Mouse (Mus musculus): ENCODE data around the gene Dlgap4. TPM values are rescaled to one million over a fixed set of nuclear protein-coding genes. Genes with fewer than 3 reads are reported as not detected.

Dlgap4 gene
- polyA plus RNA-seq, 1 experiment from 2014 or later, result 78.6 TPM

DNA sequence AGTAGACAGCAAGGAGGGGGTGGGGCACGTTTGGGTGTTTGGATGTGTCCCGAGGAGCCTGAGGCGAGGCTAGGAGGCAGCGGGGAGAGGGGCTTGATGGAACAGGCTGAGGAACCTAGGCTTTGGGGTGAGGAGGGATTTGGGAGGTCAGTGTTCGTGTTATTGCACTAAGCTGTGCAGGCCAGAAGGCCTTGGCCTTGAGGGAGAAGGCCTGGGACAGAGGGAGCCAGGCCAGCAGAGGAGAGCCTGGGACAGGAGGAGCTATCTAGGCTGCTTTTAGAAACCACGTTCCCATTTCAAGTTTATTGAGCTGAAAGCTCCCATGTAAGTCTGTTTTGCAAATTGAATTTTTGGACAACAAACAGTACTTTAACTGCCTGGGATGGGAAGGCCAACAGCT, 46.5 kb downstream of the Dlgap4 start:
- Histone ChIP-seq H3K4me3 (ENCODE audit: low read length) (no peak overlapping the region), H3K9ac (ENCODE audit: low read depth, low read length) (no peak overlapping the region), H3K36me3 (ENCODE audit: control insufficient read depth, insufficient read depth, low read length) (no peaks in the 10 kb centered on the region), H3K4me1 (ENCODE audit: control insufficient read depth, insufficient read depth, low read length) (no peaks in the 10 kb centered on the region), H3K9me3 (ENCODE audit: control insufficient read depth, low read length) (no peaks in the 10 kb centered on the region), H3K27me3 (ENCODE audit: control insufficient read depth, insufficient read depth, low read length) (no peaks in the 10 kb centered on the region), H3K27ac (ENCODE audit: low read depth, low read length) (no peak overlapping the region), H3K4me2 (replicated peaks; ENCODE audit: low read depth, low read length) (no peak overlapping the region)
- WGBS, result 64% methylated on average over 6 of the region's 6 CpGs
- no peak for ATAC-seq (ENCODE audit: low FRiP score, low TSS enrichment)

DNA sequence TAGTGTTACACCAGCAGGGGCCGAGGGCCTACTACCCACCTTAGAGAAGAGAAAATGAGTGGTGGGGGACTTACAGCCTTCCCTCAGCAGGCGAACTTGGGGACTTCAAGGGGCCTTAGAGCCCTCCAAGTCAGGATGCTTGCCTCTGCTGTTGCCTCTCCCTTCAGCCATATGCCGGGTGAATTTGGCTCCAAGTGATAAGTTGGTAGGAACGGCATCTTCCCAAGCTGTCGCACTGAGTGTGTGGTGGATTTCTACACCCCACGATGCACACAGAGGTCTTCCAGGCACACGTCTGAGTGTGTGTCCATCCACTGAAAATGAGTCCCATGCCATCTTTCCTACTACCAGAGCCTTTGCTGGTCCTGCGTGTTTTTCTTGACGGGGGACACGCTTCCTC, 49.7 kb downstream of the Dlgap4 start:
- WGBS, result 78% methylated on average over 10 of the region's 10 CpGs

DNA sequence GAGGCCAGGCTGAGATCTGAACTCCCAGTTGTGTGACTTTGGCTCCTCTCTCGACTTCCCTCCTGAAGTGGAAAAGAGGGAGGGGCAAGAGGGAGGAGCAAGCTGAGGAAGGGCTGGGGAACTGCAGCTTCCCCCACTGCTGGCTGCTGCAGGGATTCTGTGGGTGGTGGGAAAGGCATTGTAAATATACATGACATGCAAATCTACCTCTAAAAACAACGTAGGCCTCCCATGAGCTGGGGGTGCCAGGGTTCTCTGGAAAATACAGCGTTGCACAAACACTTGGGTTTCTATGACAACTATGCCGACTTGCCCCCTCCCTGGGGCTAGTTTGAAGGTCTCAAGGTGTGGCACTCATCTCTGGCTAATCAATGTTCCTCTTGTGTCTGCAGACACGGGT, 50.9 kb downstream of the Dlgap4 start:
- Histone ChIP-seq H3K9ac (ENCODE audit: low read depth, low read length) (no peak overlapping the region), H3K4me2 (replicated peaks; ENCODE audit: low read depth, low read length) (no peak overlapping the region), H3K4me3 (ENCODE audit: low read length) (no peak overlapping the region), H3K27me3 (ENCODE audit: control insufficient read depth, insufficient read depth, low read length) (no peaks in the 10 kb centered on the region), H3K4me1 (ENCODE audit: control insufficient read depth, insufficient read depth, low read length) (no peaks in the 10 kb centered on the region), H3K9me3 (ENCODE audit: control insufficient read depth, low read length) (no peaks in the 10 kb centered on the region), H3K36me3 (ENCODE audit: control insufficient read depth, insufficient read depth, low read length) (no peaks in the 10 kb centered on the region), H3K27ac (ENCODE audit: low read depth, low read length) (no peak overlapping the region)
- no peak for ATAC-seq (ENCODE audit: low FRiP score, low TSS enrichment)
- 21% methylated on average over 5 of the region's 5 CpGs for WGBS

More for the DNA sequence above, 49.7 kb downstream of the Dlgap4 start:
- Histone ChIP-seq H3K36me3 (ENCODE audit: control insufficient read depth, insufficient read depth, low read length) (no peaks in the 10 kb centered on the region), H3K4me2 (replicated peaks; ENCODE audit: low read depth, low read length) (no peak overlapping the region), H3K9ac (ENCODE audit: low read depth, low read length) (no peak overlapping the region), H3K27me3 (ENCODE audit: control insufficient read depth, insufficient read depth, low read length) (no peaks in the 10 kb centered on the region), H3K4me3 (ENCODE audit: low read length) (no peak overlapping the region), H3K27ac (ENCODE audit: low read depth, low read length) (no peak overlapping the region), H3K9me3 (ENCODE audit: control insufficient read depth, low read length) (no peaks in the 10 kb centered on the region), H3K4me1 (ENCODE audit: control insufficient read depth, insufficient read depth, low read length) (no peaks in the 10 kb centered on the region)
- no peak for ATAC-seq (ENCODE audit: low FRiP score, low TSS enrichment)

DNA sequence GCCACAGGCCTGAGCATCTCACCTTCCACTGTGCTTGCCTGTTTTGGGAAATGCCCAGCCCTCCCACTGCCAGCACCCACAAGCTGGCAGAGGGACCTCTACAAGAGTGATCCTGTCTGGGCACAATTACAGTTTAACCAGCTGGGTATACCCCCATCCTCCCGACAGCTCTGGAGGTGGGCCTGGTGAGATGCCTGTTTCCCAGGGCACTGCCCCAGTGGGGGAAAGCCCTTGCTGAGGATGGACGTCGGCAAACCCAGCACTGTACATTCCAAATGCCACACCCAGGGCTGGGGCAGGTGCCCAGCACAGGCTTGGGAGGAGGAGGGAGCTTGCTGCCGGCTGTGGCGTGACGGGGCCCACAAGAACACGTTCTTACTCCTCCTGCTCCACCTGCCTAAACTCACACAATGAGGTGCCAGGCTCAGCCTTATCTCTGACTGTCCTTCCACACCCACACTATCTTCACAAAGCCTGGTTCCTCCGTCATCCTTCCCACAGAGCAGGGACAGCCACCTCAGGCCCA, 51.6 kb downstream of the Dlgap4 start:
- 72% methylated on average over 8 of the region's 8 CpGs for WGBS
- H3K9me3 ChIP-seq (ENCODE audit: control insufficient read depth, low read length), result no peaks in the 10 kb centered on the region
- no peaks in the 10 kb centered on the region for H3K27me3 ChIP-seq (ENCODE audit: control insufficient read depth, insufficient read depth, low read length)
- no peaks in the 10 kb centered on the region for H3K36me3 ChIP-seq (ENCODE audit: control insufficient read depth, insufficient read depth, low read length)
- no peaks in the 10 kb centered on the region for H3K4me1 ChIP-seq (ENCODE audit: control insufficient read depth, insufficient read depth, low read length)
- H3K4me2 ChIP-seq (replicated peaks; ENCODE audit: low read depth, low read length), result no peak overlapping the region
- H3K27ac ChIP-seq (ENCODE audit: low read depth, low read length), result no peak overlapping the region
- ATAC-seq (ENCODE audit: low FRiP score, low TSS enrichment), result no peak
- no peak overlapping the region for H3K9ac ChIP-seq (ENCODE audit: low read depth, low read length)
- no peak overlapping the region for H3K4me3 ChIP-seq (ENCODE audit: low read length)

DNA sequence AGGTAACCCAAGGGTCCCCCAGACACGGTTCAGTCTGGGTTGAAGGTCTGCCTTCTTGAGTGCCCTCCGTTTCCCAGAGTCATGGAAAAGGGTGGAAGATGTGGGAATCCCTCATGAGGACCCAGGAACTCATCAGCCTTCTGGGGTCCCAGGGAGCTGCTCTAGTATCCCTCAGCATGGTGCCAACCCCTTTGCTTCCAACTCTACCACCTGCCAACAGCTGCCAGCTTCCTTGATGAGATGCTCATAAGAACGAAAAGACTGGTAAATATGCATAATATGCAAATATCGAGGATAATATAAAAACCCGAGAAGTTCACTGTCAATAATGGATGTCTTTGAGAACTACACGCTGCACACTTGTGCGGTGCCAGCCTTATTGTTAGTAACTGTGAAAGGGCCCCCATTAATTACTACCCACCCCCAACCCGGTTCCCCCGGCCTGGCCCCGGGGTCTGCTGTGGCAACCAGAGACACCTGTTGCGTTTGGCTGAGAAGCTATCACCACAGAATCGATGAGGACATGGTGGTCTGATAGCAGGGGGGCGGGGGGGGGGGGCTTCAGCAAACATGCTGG, 52.2 kb downstream of the Dlgap4 start:
- no peaks in the 10 kb centered on the region for H3K9me3 ChIP-seq (ENCODE audit: control insufficient read depth, low read length)
- no peaks in the 10 kb centered on the region for H3K4me1 ChIP-seq (ENCODE audit: control insufficient read depth, insufficient read depth, low read length)
- no peak overlapping the region for H3K27ac ChIP-seq (ENCODE audit: low read depth, low read length)
- H3K9ac ChIP-seq (ENCODE audit: low read depth, low read length), result no peak overlapping the region
- 87% methylated on average over 13 of the region's 13 CpGs for whole genome bisulfite sequencing
- H3K27me3 ChIP-seq (ENCODE audit: control insufficient read depth, insufficient read depth, low read length), result no peaks in the 10 kb centered on the region
- ATAC-seq (ENCODE audit: low FRiP score, low TSS enrichment), result no peak
- H3K36me3 ChIP-seq (ENCODE audit: control insufficient read depth, insufficient read depth, low read length), result no peaks in the 10 kb centered on the region
- H3K4me3 ChIP-seq (ENCODE audit: low read length), result no peak overlapping the region
- H3K4me2 ChIP-seq (replicated peaks; ENCODE audit: low read depth, low read length), result no peak overlapping the region

DNA sequence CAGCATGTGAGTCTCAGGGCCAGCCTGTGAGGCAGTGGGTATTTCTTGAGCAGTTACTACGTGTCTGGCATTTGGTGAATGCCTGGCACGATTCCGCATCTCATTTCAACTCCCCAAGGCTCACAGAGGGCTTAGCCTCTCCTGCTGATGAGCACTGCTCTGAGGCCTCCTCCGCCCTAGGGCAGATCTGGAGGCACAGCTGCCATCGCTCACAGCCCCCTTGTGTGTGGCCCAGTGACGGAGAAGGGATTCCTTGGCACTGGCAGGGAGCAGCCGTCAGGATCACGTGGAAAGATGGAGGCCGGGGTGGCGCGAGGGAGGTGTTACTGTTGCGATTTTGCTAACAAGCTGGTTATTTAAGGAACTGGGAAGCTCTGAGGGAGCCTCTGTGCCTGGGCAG, 52.7 kb downstream of the Dlgap4 start:
- no peaks in the 10 kb centered on the region for H3K36me3 ChIP-seq (ENCODE audit: control insufficient read depth, insufficient read depth, low read length)
- no peak for ATAC-seq (ENCODE audit: low FRiP score, low TSS enrichment)
- no peaks in the 10 kb centered on the region for H3K9me3 ChIP-seq (ENCODE audit: control insufficient read depth, low read length)
- no peak overlapping the region for H3K9ac ChIP-seq (ENCODE audit: low read depth, low read length)
- H3K27me3 ChIP-seq (ENCODE audit: control insufficient read depth, insufficient read depth, low read length), result no peaks in the 10 kb centered on the region
- no peaks in the 10 kb centered on the region for H3K4me1 ChIP-seq (ENCODE audit: control insufficient read depth, insufficient read depth, low read length)
- H3K27ac ChIP-seq (ENCODE audit: low read depth, low read length), result no peak overlapping the region
- WGBS, result 53% methylated on average over 12 of the region's 12 CpGs
- no peak overlapping the region for H3K4me2 ChIP-seq (replicated peaks; ENCODE audit: low read depth, low read length)
- H3K4me3 ChIP-seq (ENCODE audit: low read length), result no peak overlapping the region

DNA sequence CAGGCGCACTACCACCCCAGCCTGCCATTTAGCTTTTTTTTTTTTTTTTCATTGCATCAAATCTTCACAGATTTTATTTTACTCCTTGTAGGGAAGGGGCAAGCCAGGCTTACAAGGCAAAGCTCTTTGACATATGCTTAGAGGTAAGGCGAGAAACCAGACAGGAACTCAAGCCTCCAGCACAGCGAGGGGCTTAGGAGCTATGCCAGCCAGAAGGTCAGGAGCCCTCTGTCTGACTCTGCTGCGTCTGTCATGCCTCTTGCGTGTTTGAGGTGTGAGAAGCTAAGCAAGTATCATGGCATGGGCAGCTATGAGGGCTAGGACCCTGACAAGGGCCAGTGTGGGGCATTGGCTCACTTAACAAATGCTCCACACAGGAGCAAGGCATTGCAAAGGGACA, 53.8 kb downstream of the Dlgap4 start:
- Histone ChIP-seq H3K9me3 (ENCODE audit: control insufficient read depth, low read length) (no peaks in the 10 kb centered on the region), H3K27ac (ENCODE audit: low read depth, low read length) (no peak overlapping the region), H3K36me3 (ENCODE audit: control insufficient read depth, insufficient read depth, low read length) (no peaks in the 10 kb centered on the region), H3K9ac (ENCODE audit: low read depth, low read length) (no peak overlapping the region), H3K4me1 (ENCODE audit: control insufficient read depth, insufficient read depth, low read length) (no peaks in the 10 kb centered on the region), H3K4me3 (ENCODE audit: low read length) (no peak overlapping the region), H3K27me3 (ENCODE audit: control insufficient read depth, insufficient read depth, low read length) (no peaks in the 10 kb centered on the region), H3K4me2 (replicated peaks; ENCODE audit: low read depth, low read length) (no peak overlapping the region)
- ATAC-seq (ENCODE audit: low FRiP score, low TSS enrichment), result no peak
- 75% methylated on average over 5 of the region's 5 CpGs for WGBS

DNA sequence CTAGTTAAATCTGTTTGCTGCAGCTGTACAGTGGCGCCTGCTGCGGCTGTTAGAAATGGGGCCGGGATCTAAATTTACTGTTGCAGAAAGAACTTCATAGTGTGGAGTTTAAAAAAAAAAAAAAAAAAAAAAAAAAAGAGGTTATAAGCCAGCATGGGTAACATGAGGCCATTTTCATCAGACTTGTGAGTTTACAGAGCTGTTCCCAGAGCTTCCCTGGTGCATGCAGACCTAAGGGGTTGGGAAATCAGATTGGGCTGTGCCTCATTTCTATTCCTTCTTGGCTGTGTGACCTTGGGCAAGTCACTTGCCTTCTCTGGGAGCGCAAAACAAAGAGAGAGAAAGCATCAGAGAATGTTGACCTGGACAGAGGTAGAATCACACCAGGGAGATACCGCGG, 55.1 kb downstream of the Dlgap4 start:
- ATAC-seq (ENCODE audit: low FRiP score, low TSS enrichment), result no peak
- Histone ChIP-seq H3K27ac (ENCODE audit: low read depth, low read length) (no peak overlapping the region), H3K4me2 (replicated peaks; ENCODE audit: low read depth, low read length) (no peak overlapping the region), H3K9me3 (ENCODE audit: control insufficient read depth, low read length) (no peaks in the 10 kb centered on the region), H3K36me3 (ENCODE audit: control insufficient read depth, insufficient read depth, low read length) (no peaks in the 10 kb centered on the region), H3K27me3 (ENCODE audit: control insufficient read depth, insufficient read depth, low read length) (no peaks in the 10 kb centered on the region), H3K4me3 (ENCODE audit: low read length) (no peak overlapping the region), H3K9ac (ENCODE audit: low read depth, low read length) (no peak overlapping the region), H3K4me1 (ENCODE audit: control insufficient read depth, insufficient read depth, low read length) (no peaks in the 10 kb centered on the region)
- WGBS, result 88% methylated on average over 6 of the region's 6 CpGs

DNA sequence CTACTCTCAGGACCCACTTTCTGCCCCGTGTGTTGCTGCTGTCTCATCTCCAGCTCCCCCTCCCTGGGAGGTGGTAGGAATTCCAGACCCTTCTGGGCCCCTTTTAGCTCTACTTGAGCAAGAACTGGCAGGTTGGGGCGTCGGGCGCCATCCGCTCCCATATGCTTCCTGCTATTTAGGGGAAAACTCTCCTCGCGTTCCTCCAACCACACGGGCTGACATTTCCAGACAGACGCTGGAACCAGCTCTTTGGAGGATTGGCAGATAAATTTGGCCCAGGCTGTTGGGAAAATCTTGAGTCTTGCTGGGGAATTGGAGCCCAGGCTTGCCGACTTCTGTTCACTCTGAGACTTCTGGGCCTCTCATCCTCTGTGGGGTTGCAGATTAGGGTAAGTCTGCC, 59.8 kb downstream of the Dlgap4 start:
- Histone ChIP-seq H3K27ac (ENCODE audit: low read depth, low read length) (no peak overlapping the region), H3K36me3 (ENCODE audit: control insufficient read depth, insufficient read depth, low read length) (no peaks in the 10 kb centered on the region), H3K9ac (ENCODE audit: low read depth, low read length) (no peak overlapping the region), H3K4me1 (ENCODE audit: control insufficient read depth, insufficient read depth, low read length) (no peaks in the 10 kb centered on the region), H3K4me2 (replicated peaks; ENCODE audit: low read depth, low read length) (no peak overlapping the region), H3K4me3 (ENCODE audit: low read length) (no peak overlapping the region), H3K9me3 (ENCODE audit: control insufficient read depth, low read length) (no peaks in the 10 kb centered on the region), H3K27me3 (ENCODE audit: control insufficient read depth, insufficient read depth, low read length) (no peaks in the 10 kb centered on the region)
- no peak for ATAC-seq (ENCODE audit: low FRiP score, low TSS enrichment)
- 81% methylated on average over 10 of the region's 10 CpGs for WGBS
